Mouse (Mus musculus) bone marrow, adult 2 months (tissue): ENCODE data around the gene Smoc1. TPM values are rescaled to one million over a fixed set of nuclear protein-coding genes. Genes with fewer than 3 reads are reported as not detected.

Experiments used
- H3K27ac ChIP-seq: fragments of 200-500 bp; 2 replicates; pipeline ENCODE4 v1.5.1; 2012; ENCODE audit warnings: low read depth, mild to moderate bottlenecking, control low read depth, inconsistent platforms, low read length; ENCODE audit not compliant: control insufficient read depth, poor library complexity, insufficient read depth
- H3K4me1 ChIP-seq: fragments of 200-500 bp; 2 replicates; pipeline ENCODE4 v1.6.1; 2011; ENCODE audit warnings: low read length; ENCODE audit not compliant: control insufficient read depth, insufficient read depth
- H3K4me3 ChIP-seq: fragments of 200-500 bp; replicated peaks from 2 replicates; pipeline ENCODE3; 2011; ENCODE audit warnings: mild to moderate bottlenecking, low read depth, low read length, control low read depth; ENCODE audit not compliant: control insufficient read depth
- CTCF ChIP-seq: fragments of 200-500 bp; IDR thresholded peaks from 2 replicates; pipeline ENCODE4 v1.5.1; 2011; ENCODE audit warnings: low read length, control low read depth; ENCODE audit not compliant: control insufficient read depth, insufficient read depth
- POLR2A ChIP-seq: fragments of 200-500 bp; IDR thresholded peaks from 2 replicates; pipeline ENCODE4 v1.6.1; 2011; ENCODE audit warnings: low read depth, mild to moderate bottlenecking, control low read depth, low read length, borderline replicate concordance; ENCODE audit not compliant: control insufficient read depth
- WGBS: fragments of 180-500 bp; shearing (Covaris S2); methylation state at CpG from one replicate; pipeline ENCODE4 v1.1.7; 2018; 5-methylcytosine and 5-hydroxymethylcytosine counted together
- polyA plus RNA-seq: library from polyadenylated mRNA; stranded (reverse); fragments of >200 nt; gene quantifications from 2 replicates; pipeline ENCODE4 v1.2.4, GENCODE M21; 2011; ENCODE audit warnings: low replicate concordance; ENCODE audit not compliant: missing spikeins, insufficient read depth, insufficient read length

Smoc1 gene
- polyA plus RNA-seq, 1 experiment: 3.9 TPM

- H3K4me3 ChIP-seq: no peak overlapping the region
- TF ChIP-seq CTCF (no peak), POLR2A (no peak)
- no peak overlapping the region for H3K27ac ChIP-seq
- 65% methylated on average over 2 of the region's 2 CpGs for WGBS
- no peaks in the 10 kb centered on the region for H3K4me1 ChIP-seq
These were observed 51.5 kb downstream of the Smoc1 start for GRCm38 (mm10) chr12:81077953-81078646.

- H3K27ac ChIP-seq: no peak overlapping the region
- no peaks in the 10 kb centered on the region for H3K4me1 ChIP-seq
- WGBS: 83% methylated on average over 5 of the region's 5 CpGs
- H3K4me3 ChIP-seq: no peak overlapping the region
- TF ChIP-seq POLR2A (no peak), CTCF (no peak)
These were observed 53.7 kb downstream of the Smoc1 start for GRCm38 (mm10) chr12:81080345-81080744.

- no peaks in the 10 kb centered on the region for H3K4me1 ChIP-seq
- 79% methylated on average over 3 of the region's 3 CpGs for WGBS
- no peak overlapping the region for H3K4me3 ChIP-seq
- no peak overlapping the region for H3K27ac ChIP-seq
- no peak for TF ChIP-seq CTCF
- TF ChIP-seq POLR2A: no peak
These were observed 54.4 kb downstream of the Smoc1 start for GRCm38 (mm10) chr12:81081031-81081430.

GRCm38 (mm10) chr12:81083146-81083545 lies 56.5 kb downstream of the Smoc1 start:
- Histone ChIP-seq H3K27ac (no peak overlapping the region), H3K4me1 (no peaks in the 10 kb centered on the region), H3K4me3 (no peak overlapping the region)
- WGBS: 76% methylated on average over 5 of the region's 5 CpGs
- TF ChIP-seq CTCF: no peak
- TF ChIP-seq POLR2A: no peak

- no peaks in the 10 kb centered on the region for H3K4me1 ChIP-seq
- no peak overlapping the region for H3K27ac ChIP-seq
- WGBS: 84% methylated on average over 1 of the region's 1 CpGs
- no peak for TF ChIP-seq CTCF
- TF ChIP-seq POLR2A: no peak
- no peak overlapping the region for H3K4me3 ChIP-seq
These were observed 58.6 kb downstream of the Smoc1 start for GRCm38 (mm10) chr12:81085244-81085643.

- Histone ChIP-seq H3K4me3 (no peak overlapping the region), H3K27ac (no peak overlapping the region), H3K4me1 (no peaks in the 10 kb centered on the region)
- TF ChIP-seq CTCF: no peak
- WGBS: 64% methylated on average over 5 of the region's 5 CpGs
These were observed 61.5 kb downstream of the Smoc1 start for GRCm38 (mm10) chr12:81088131-81088530.

GRCm38 (mm10) chr12:81091641-81092040 lies 65.0 kb downstream of the Smoc1 start:
- H3K27ac ChIP-seq: no peak overlapping the region
- no peaks in the 10 kb centered on the region for H3K4me1 ChIP-seq
- no peak overlapping the region for H3K4me3 ChIP-seq
- 71% methylated on average over 5 of the region's 5 CpGs for WGBS
- no peak for TF ChIP-seq POLR2A
- no peak for TF ChIP-seq CTCF

GRCm38 (mm10) chr12:81092641-81093040 lies 66.0 kb downstream of the Smoc1 start:
- Histone ChIP-seq H3K4me1 (no peaks in the 10 kb centered on the region), H3K27ac (no peak overlapping the region), H3K4me3 (no peak overlapping the region)
- 72% methylated on average over 3 of the region's 3 CpGs for WGBS
- TF ChIP-seq POLR2A: no peak
- no peak for TF ChIP-seq CTCF

- H3K4me3 ChIP-seq: no peak overlapping the region
- no peak for TF ChIP-seq POLR2A
- TF ChIP-seq CTCF: no peak
- WGBS: 76% methylated on average over 7 of the region's 7 CpGs
- no peaks in the 10 kb centered on the region for H3K4me1 ChIP-seq
- no peak overlapping the region for H3K27ac ChIP-seq
These were observed 66.6 kb downstream of the Smoc1 start for GRCm38 (mm10) chr12:81093211-81093610.
